Mouse (Mus musculus): ENCODE data around the gene Dhx29. TPM values are rescaled to one million over a fixed set of nuclear protein-coding genes. Genes with fewer than 3 reads are reported as not detected.

Dhx29 gene
- polyA plus RNA-seq (2012; rRNA removed): 10.9 and 11.1 TPM in 2 replicates

GRCm38 (mm10) chr13:112927287-112928001 is at the start of gene Dhx29, which contains the start of gene Mtrex:
Dhx29 (plus strand) TSS chr13:112927454.
Mtrex (minus strand) TSS chr13:112927398.
- peak; percentile 98 to 100 for DNase-seq (ENCODE audit: extremely low spot score in 1 of 2, low spot score in 1 of 2)

- no peak for DNase-seq (ENCODE audit: extremely low spot score in 1 of 2, low spot score in 1 of 2)
Measured at GRCm38 (mm10) chr13:112887234-112887633, 40.0 kb upstream of the Dhx29 start.

- no peak for DNase-seq (ENCODE audit: extremely low spot score in 1 of 2, low spot score in 1 of 2)
Measured at GRCm38 (mm10) chr13:112902176-112902575, 25.1 kb upstream of the Dhx29 start.

- DNase-seq (ENCODE audit: extremely low spot score in 1 of 2, low spot score in 1 of 2): peak in 1 of 2 experiments; percentile 57
Measured at GRCm38 (mm10) chr13:112909663-112910062, 17.6 kb upstream of the Dhx29 start.

GRCm38 (mm10) chr13:112910434-112910833 is 16.8 kb upstream of the Dhx29 start:
- peak in 1 of 2 experiments; percentile 26 for DNase-seq (ENCODE audit: extremely low spot score in 1 of 2, low spot score in 1 of 2)

GRCm38 (mm10) chr13:112919141-112919865 is 8.0 kb upstream of the Dhx29 start:
- DNase-seq (ENCODE audit: extremely low spot score in 1 of 2, low spot score in 1 of 2): no peak

GRCm38 (mm10) chr13:112920906-112921305 is 6.3 kb upstream of the Dhx29 start:
- no peak for DNase-seq (ENCODE audit: extremely low spot score in 1 of 2, low spot score in 1 of 2)

GRCm38 (mm10) chr13:112925266-112925665 is 2.0 kb upstream of the Dhx29 start:
- no peak for DNase-seq (ENCODE audit: extremely low spot score in 1 of 2, low spot score in 1 of 2)

GRCm38 (mm10) chr13:112925976-112926375 is 1.3 kb upstream of the Dhx29 start:
- DNase-seq (ENCODE audit: extremely low spot score in 1 of 2, low spot score in 1 of 2): no peak

- DNase-seq (ENCODE audit: extremely low spot score in 1 of 2, low spot score in 1 of 2): no peak
Measured at GRCm38 (mm10) chr13:112926796-112927195, 458 bp upstream of the Dhx29 start.

- no peak for DNase-seq (ENCODE audit: extremely low spot score in 1 of 2, low spot score in 1 of 2)
Measured at GRCm38 (mm10) chr13:112928038-112928668, 899 bp downstream of the Dhx29 start.

- no peak for DNase-seq (ENCODE audit: extremely low spot score in 1 of 2, low spot score in 1 of 2)
Measured at GRCm38 (mm10) chr13:112938130-112938529, 10.9 kb downstream of the Dhx29 start.

GRCm38 (mm10) chr13:112941879-112942330 is 14.7 kb downstream of the Dhx29 start:
- peak; percentile 6 to 42 for DNase-seq (ENCODE audit: extremely low spot score in 1 of 2, low spot score in 1 of 2)

- DNase-seq (ENCODE audit: extremely low spot score in 1 of 2, low spot score in 1 of 2): peak; percentile 8 to 40
Measured at GRCm38 (mm10) chr13:112945312-112945711, 18.1 kb downstream of the Dhx29 start.

GRCm38 (mm10) chr13:112945900-112946299 is 18.6 kb downstream of the Dhx29 start:
- no peak for DNase-seq (ENCODE audit: extremely low spot score in 1 of 2, low spot score in 1 of 2)

- DNase-seq (ENCODE audit: extremely low spot score in 1 of 2, low spot score in 1 of 2): no peak
Measured at GRCm38 (mm10) chr13:112954067-112954466, 26.8 kb downstream of the Dhx29 start.

GRCm38 (mm10) chr13:112963081-112963480 is 35.8 kb downstream of the Dhx29 start:
- no peak for DNase-seq (ENCODE audit: extremely low spot score in 1 of 2, low spot score in 1 of 2)

- no peak for DNase-seq (ENCODE audit: extremely low spot score in 1 of 2, low spot score in 1 of 2)
Measured at GRCm38 (mm10) chr13:112964421-112964820, 37.2 kb downstream of the Dhx29 start.

- DNase-seq (ENCODE audit: extremely low spot score in 1 of 2, low spot score in 1 of 2): no peak
Measured at GRCm38 (mm10) chr13:112967267-112967666, 40.0 kb downstream of the Dhx29 start.

GRCm38 (mm10) chr13:112976720-112977119 is 49.5 kb downstream of the Dhx29 start:
- no peak for DNase-seq (ENCODE audit: extremely low spot score in 1 of 2, low spot score in 1 of 2)

Measured in frontal cortex, adult 2 months (tissue).